ENCODE assay signal across 13 mouse cellular contexts in genomic region chr12:99162639-99163341, GRCm38 (mm10).
DNase-seq lines count a peak whose midpoint lies in the region; ATAC-seq and TF ChIP-seq lines count a peak whose summit lies in the region.
"Had no signal": no experiment of that assay in that cellular context is flagged by ENCODE, and none has a peak within 500 bp of the region (broad histone marks: within the 10 kb centered on the region; RNA-seq: fewer than 3 reads in every experiment).

No protein-coding gene starts in this region.

- H3K4me3 ChIP-seq in testis, adult 2 months (ENCODE audit: control insufficient read depth, low read depth, low read length) = peak overlapping the region; percentile 77
- H3K4me3 ChIP-seq in forebrain, postnatal 0 days (ENCODE audit: low read depth, low read length) = no peak overlapping the region
- H3K4me3 ChIP-seq in midbrain, embryonic 11.5 days (ENCODE audit: low read depth, low read length) = no peak overlapping the region
- 0 out of 2 replicates have a peak overlapping the region, but pooled peaks have one; percentile 17 for H3K4me3 ChIP-seq in olfactory bulb, adult 2 months (ENCODE audit: insufficient read depth, low read depth, low read length)
- H3K4me3 ChIP-seq: kidney, embryonic 15.5 days; limb, embryonic 13.5 days had no signal

- no peaks in the 10 kb centered on the region for H3K36me3 ChIP-seq in testis, adult 2 months (ENCODE audit: control insufficient read depth, insufficient read depth, low read length)
- H3K36me3 ChIP-seq in forebrain, postnatal 0 days (ENCODE audit: insufficient read depth) = no peaks in the 10 kb centered on the region
- H3K36me3 ChIP-seq in midbrain, embryonic 11.5 days (ENCODE audit: control insufficient read depth, insufficient read depth, low read length) = no peaks in the 10 kb centered on the region
- H3K36me3 ChIP-seq: kidney, embryonic 15.5 days; limb, embryonic 13.5 days had no signal

- no peaks in the 10 kb centered on the region for H3K27me3 ChIP-seq in testis, adult 2 months (ENCODE audit: control insufficient read depth, insufficient read depth, low read length)
- H3K27me3 ChIP-seq in forebrain, postnatal 0 days (ENCODE audit: insufficient read depth, low read length) = no peaks in the 10 kb centered on the region
- H3K27me3 ChIP-seq in midbrain, embryonic 11.5 days (ENCODE audit: control insufficient read depth, insufficient read depth, low read length) = no peaks in the 10 kb centered on the region
- H3K27me3 ChIP-seq: kidney, embryonic 15.5 days; limb, embryonic 13.5 days had no signal

- DNase-seq in testis, postnatal 14 days (ENCODE audit: low spot score) = no peak
- peak; percentile 50 for DNase-seq in forebrain, postnatal 0 days
- no peak for DNase-seq in midbrain, embryonic 11.5 days (ENCODE audit: low spot score, missing footprints)
- DNase-seq in layer of hippocampus, postnatal 10 days (ENCODE audit: low spot score in 2 of 2) = no peak
- no peak for DNase-seq in adrenal gland, adult 8-10 months
- DNase-seq: adrenal gland, adult 2 months had no signal

- no peaks in the 10 kb centered on the region for H3K9me3 ChIP-seq in forebrain, postnatal 0 days (ENCODE audit: low read length)
- no peaks in the 10 kb centered on the region for H3K9me3 ChIP-seq in midbrain, embryonic 11.5 days (ENCODE audit: control insufficient read depth, low read length)
- H3K9me3 ChIP-seq: kidney, embryonic 15.5 days had no signal

- WGBS in forebrain, postnatal 0 days = 32% methylated on average over 12 of the region's 12 CpGs
- WGBS in midbrain, embryonic 11.5 days = 74% methylated on average over 12 of the region's 12 CpGs
- WGBS in olfactory bulb, adult 2 months = 61% methylated on average over 12 of the region's 12 CpGs

- no peak overlapping the region for H3K27ac ChIP-seq in testis, adult 2 months (ENCODE audit: control insufficient read depth, insufficient read depth, low read depth, low read length)
- no peak overlapping the region for H3K27ac ChIP-seq in forebrain, postnatal 0 days (ENCODE audit: low read depth, low read length)
- no peak overlapping the region; the same call in 1 of the 2 replicates for H3K27ac ChIP-seq in midbrain, embryonic 11.5 days (ENCODE audit: low read depth, low read length)
- H3K27ac ChIP-seq in olfactory bulb, adult 2 months (ENCODE audit: insufficient read depth, low read depth, low read length) = no peak overlapping the region
- H3K27ac ChIP-seq: kidney, embryonic 15.5 days; limb, embryonic 13.5 days had no signal

- H3K4me2 ChIP-seq in forebrain, postnatal 0 days (ENCODE audit: low read depth) = no peak overlapping the region
- H3K4me2 ChIP-seq in midbrain, embryonic 11.5 days = no peak overlapping the region
- H3K4me2 ChIP-seq: heart, embryonic 11.5 days; kidney, embryonic 15.5 days; limb, embryonic 13.5 days had no signal

- H3K4me1 ChIP-seq in testis, adult 2 months (ENCODE audit: control insufficient read depth, insufficient read depth, low read length) = peaks cover 3% of the 10 kb centered on the region
- H3K4me1 ChIP-seq in forebrain, postnatal 0 days (ENCODE audit: insufficient read depth) = peaks cover 13% of the 10 kb centered on the region; the same call in 1 of the 2 replicates
- H3K4me1 ChIP-seq in midbrain, embryonic 11.5 days (ENCODE audit: control insufficient read depth, insufficient read depth, low read length) = no peaks in the 10 kb centered on the region
- H3K4me1 ChIP-seq in olfactory bulb, adult 2 months (ENCODE audit: control insufficient read depth, insufficient read depth, low read length) = peaks cover 6% of the 10 kb centered on the region

- no peak for TF ChIP-seq CTCF in testis, adult 2 months (IDR thresholded peaks at IDR 0.05; ENCODE audit: control insufficient read depth, insufficient read depth, insufficient replicate concordance, low read depth, low read length)
- TF ChIP-seq CTCF in forebrain, postnatal 0 days (IDR thresholded peaks at IDR 0.05; ENCODE audit: low read depth) = no peak
- no peak for TF ChIP-seq CTCF in olfactory bulb, adult 2 months (IDR thresholded peaks at IDR 0.05; ENCODE audit: insufficient read depth, low read depth, low read length)

- no peak for TF ChIP-seq POLR2A in testis, adult 2 months (IDR thresholded peaks at IDR 0.05; ENCODE audit: control insufficient read depth, low read depth, low read length)
- no peak for TF ChIP-seq POLR2A in olfactory bulb, adult 2 months (IDR thresholded peaks at IDR 0.05; ENCODE audit: insufficient read depth, low read depth, low read length)

- peak; percentile 59 for ATAC-seq in forebrain, postnatal 0 days
- peak; percentile 51; the same call in 1 of the 2 replicates for ATAC-seq in midbrain, embryonic 11.5 days (ENCODE audit: low FRiP score)
- ATAC-seq in erythroblast, adult 5-6 weeks (replicated peaks; ENCODE audit: low FRiP score, poor library complexity, severe bottlenecking) = no peak
- ATAC-seq: CD4-positive, CD25-positive, alpha-beta regulatory T cell, adult 4 months had no signal

- H3K9ac ChIP-seq in forebrain, postnatal 0 days = no peak overlapping the region
- no peak overlapping the region for H3K9ac ChIP-seq in midbrain, embryonic 11.5 days (ENCODE audit: low read length)
- H3K9ac ChIP-seq: kidney, embryonic 15.5 days; limb, embryonic 13.5 days had no signal

Comparison
In these comparisons a context has a peak if more than half of its experiments do, and no peak if none do; other contexts are left out.
1. H3K4me3 ChIP-seq: peak in testis, adult 2 months (single experiment) and olfactory bulb, adult 2 months (single experiment); none in forebrain, postnatal 0 days (single experiment) and midbrain, embryonic 11.5 days (single experiment).